Mouse (Mus musculus) hindlimb bud, embryonic 11.5 days (tissue): ENCODE measurements around the gene Rtp3.

Experiments used
- DNase-seq: peaks from one replicate; pipeline ENCODE4 v3.0.0-alpha.2; 2012; ENCODE audit warnings: low read depth, low spot score; ENCODE audit errors: extremely low spot score

Gene Rtp3

GRCm38 (mm10) chr9:110982351-110982750, 8.0 kb downstream of the Rtp3 start:
- no peak for DNase-seq

- DNase-seq: no peak
Measured at GRCm38 (mm10) chr9:110979411-110979810, 11.0 kb downstream of the Rtp3 start.

- no peak for DNase-seq
Measured at GRCm38 (mm10) chr9:110965910-110966231, 24.5 kb downstream of the Rtp3 start.

GRCm38 (mm10) chr9:110965062-110965909, 25.1 kb downstream of the Rtp3 start:
- DNase-seq: no peak

GRCm38 (mm10) chr9:110963566-110964115, 26.7 kb downstream of the Rtp3 start:
- DNase-seq: no peak

- DNase-seq: no peak
Measured at GRCm38 (mm10) chr9:110961386-110961785, 29.0 kb downstream of the Rtp3 start.

GRCm38 (mm10) chr9:110960230-110961149, 29.9 kb downstream of the Rtp3 start:
- no peak for DNase-seq

GRCm38 (mm10) chr9:110959669-110960068, 30.7 kb downstream of the Rtp3 start:
- DNase-seq: no peak

- no peak for DNase-seq
Measured at GRCm38 (mm10) chr9:110955962-110956361, 34.4 kb downstream of the Rtp3 start.

- no peak for DNase-seq
Measured at GRCm38 (mm10) chr9:110954681-110955445, 35.5 kb downstream of the Rtp3 start.

GRCm38 (mm10) chr9:110953550-110954461, 36.6 kb downstream of the Rtp3 start:
- no peak for DNase-seq

- DNase-seq: no peak
Measured at GRCm38 (mm10) chr9:110952931-110953549, 37.3 kb downstream of the Rtp3 start.

- DNase-seq: no peak
Measured at GRCm38 (mm10) chr9:110952398-110952797, 38.0 kb downstream of the Rtp3 start.

- no peak for DNase-seq
Measured at GRCm38 (mm10) chr9:110951866-110952265, 38.5 kb downstream of the Rtp3 start.

- no peak for DNase-seq
Measured at GRCm38 (mm10) chr9:110951397-110951796, 39.0 kb downstream of the Rtp3 start, which contains the start of gene Lrrc2. Gene Lrrc2 (plus strand): TSS chr9:110951545.

GRCm38 (mm10) chr9:110950109-110950508, 40.3 kb downstream of the Rtp3 start:
- DNase-seq: no peak

- DNase-seq: no peak
Measured at GRCm38 (mm10) chr9:110948813-110949310, 41.5 kb downstream of the Rtp3 start.

GRCm38 (mm10) chr9:110947900-110948299, 42.5 kb downstream of the Rtp3 start:
- no peak for DNase-seq

GRCm38 (mm10) chr9:110947261-110947661, 43.1 kb downstream of the Rtp3 start:
- DNase-seq: no peak
